Mouse (Mus musculus) cerebellum, adult 2 months (tissue): ENCODE measurements at regions not wholly inside any gene's neighbourhood (a gene's known extent, or its start where the extent isn't known, plus 50 kb on each side); places are given as distances from the start of the nearest gene placed in this dataset.

Experiments
- DNase-seq, 2 experiments: peaks; one replicate each; pipeline ENCODE4 v3.0.0; 2021
- H3K27ac ChIP-seq: fragments of 200-500 bp; 2 replicates; pipeline ENCODE4 v1.5.1; 2012; ENCODE audit warnings: low read length, control low read depth, inconsistent platforms; ENCODE audit not compliant: insufficient read depth
- H3K27me3 ChIP-seq: fragments of 200-500 bp; 2 replicates; pipeline ENCODE4 v1.6.1; 2012; ENCODE audit warnings: inconsistent platforms, mild to moderate bottlenecking, low read length, moderate library complexity; ENCODE audit not compliant: control insufficient read depth, insufficient read depth
- H3K4me1 ChIP-seq: fragments of 200-500 bp; 2 replicates; pipeline ENCODE4 v1.6.1; 2011; ENCODE audit warnings: low read length; ENCODE audit not compliant: control insufficient read depth, insufficient read depth
- H3K4me3 ChIP-seq: fragments of 200-500 bp; replicated peaks from 2 replicates; pipeline ENCODE3; 2011; ENCODE audit warnings: mild to moderate bottlenecking, low read depth, low read length, control low read depth; ENCODE audit not compliant: insufficient read depth
- CTCF ChIP-seq: fragments of 200-500 bp; IDR thresholded peaks from 2 replicates; pipeline ENCODE4 v1.5.1; 2011; ENCODE audit warnings: low read depth, mild to moderate bottlenecking, control low read depth, low read length, moderate library complexity, borderline replicate concordance; ENCODE audit not compliant: insufficient read depth
- POLR2A ChIP-seq: fragments of 200-500 bp; IDR thresholded peaks from 2 replicates; pipeline ENCODE4 v1.6.1; 2011; ENCODE audit warnings: low read length, control low read depth, borderline replicate concordance; ENCODE audit not compliant: insufficient read depth
- WGBS: fragments of 180-500 bp; shearing (Covaris S2); methylation state at CpG from one replicate; pipeline ENCODE4 v1.1.7; 2018; 5-methylcytosine and 5-hydroxymethylcytosine counted together

GRCm38 (mm10) chr15:97493340-97493739 is 212.3 kb downstream of the Rpap3 start:
- H3K4me3 ChIP-seq = no peak overlapping the region
- no peak for DNase-seq
- H3K27me3 ChIP-seq = no peaks in the 10 kb centered on the region
- no peak for TF ChIP-seq CTCF
- TF ChIP-seq POLR2A = no peak
- H3K4me1 ChIP-seq = no peaks in the 10 kb centered on the region
- 79% methylated on average over 5 of the region's 5 CpGs for whole genome bisulfite sequencing
- H3K27ac ChIP-seq = no peak overlapping the region

GRCm38 (mm10) chr15:97491796-97492195 is 213.8 kb downstream of the Rpap3 start:
- Histone ChIP-seq H3K4me3 (no peak overlapping the region), H3K27ac (no peak overlapping the region), H3K4me1 (no peaks in the 10 kb centered on the region), H3K27me3 (no peaks in the 10 kb centered on the region)
- no peak for DNase-seq
- no peak for TF ChIP-seq CTCF
- no peak for TF ChIP-seq POLR2A
- 55% methylated on average over 7 of the region's 7 CpGs for WGBS

- DNase-seq = no peak
- Histone ChIP-seq H3K27ac (no peak overlapping the region), H3K4me1 (no peaks in the 10 kb centered on the region), H3K27me3 (no peaks in the 10 kb centered on the region), H3K4me3 (no peak overlapping the region)
- WGBS = 95% methylated on average over 2 of the region's 2 CpGs
- TF ChIP-seq CTCF (no peak), POLR2A (no peak)
Observed at GRCm38 (mm10) chr15:97487425-97487824, 218.2 kb downstream of the Rpap3 start.

- H3K27me3 ChIP-seq = no peaks in the 10 kb centered on the region
- WGBS = 89% methylated on average over 15 of the region's 15 CpGs
- TF ChIP-seq CTCF (no peak), POLR2A (no peak)
Observed at GRCm38 (mm10) chr15:97471986-97472779, 225.1 kb upstream of the Amigo2 start.

GRCm38 (mm10) chr15:97471476-97471875 is 224.4 kb upstream of the Amigo2 start:
- WGBS = 85% methylated on average over 4 of the region's 4 CpGs

More at GRCm38 (mm10) chr15:97471986-97472779, 225.1 kb upstream of the Amigo2 start:
- no peak overlapping the region for H3K4me3 ChIP-seq
- H3K4me1 ChIP-seq = no peaks in the 10 kb centered on the region
- DNase-seq = no peak
- H3K27ac ChIP-seq = no peak overlapping the region

GRCm38 (mm10) chr15:97469684-97470344 is 222.7 kb upstream of the Amigo2 start:
- TF ChIP-seq POLR2A = no peak
- no peak for TF ChIP-seq CTCF
- no peaks in the 10 kb centered on the region for H3K27me3 ChIP-seq
- 79% methylated on average over 19 of the region's 19 CpGs for WGBS
- H3K4me1 ChIP-seq = no peaks in the 10 kb centered on the region
- no peak overlapping the region for H3K27ac ChIP-seq
- DNase-seq = no peak
- H3K4me3 ChIP-seq = no peak overlapping the region

More at GRCm38 (mm10) chr15:97471476-97471875, 224.4 kb upstream of the Amigo2 start:
- DNase-seq = no peak
- no peak overlapping the region for H3K27ac ChIP-seq
- H3K4me3 ChIP-seq = no peak overlapping the region
- H3K27me3 ChIP-seq = no peaks in the 10 kb centered on the region
- H3K4me1 ChIP-seq = no peaks in the 10 kb centered on the region
- TF ChIP-seq CTCF (no peak), POLR2A (no peak)

- TF ChIP-seq POLR2A (no peak), CTCF (no peak)
- Histone ChIP-seq H3K4me3 (no peak overlapping the region), H3K27me3 (no peaks in the 10 kb centered on the region), H3K4me1 (no peaks in the 10 kb centered on the region), H3K27ac (no peak overlapping the region)
- 68% methylated on average over 23 of the region's 23 CpGs for WGBS
- no peak for DNase-seq
Observed at GRCm38 (mm10) chr15:97468732-97469683, 221.9 kb upstream of the Amigo2 start.
